Mouse (Mus musculus): ENCODE measurements around the gene Col26a1. TPM values are rescaled to one million over a fixed set of nuclear protein-coding genes. Genes with fewer than 3 reads are reported as not detected.
A peak's percentile ranks its signal among the peaks of the same experiment; 100 is the strongest.

Col26a1 gene
- polyA plus RNA-seq, 1 experiment from 2014 or later, result 35.9 TPM

DNA sequence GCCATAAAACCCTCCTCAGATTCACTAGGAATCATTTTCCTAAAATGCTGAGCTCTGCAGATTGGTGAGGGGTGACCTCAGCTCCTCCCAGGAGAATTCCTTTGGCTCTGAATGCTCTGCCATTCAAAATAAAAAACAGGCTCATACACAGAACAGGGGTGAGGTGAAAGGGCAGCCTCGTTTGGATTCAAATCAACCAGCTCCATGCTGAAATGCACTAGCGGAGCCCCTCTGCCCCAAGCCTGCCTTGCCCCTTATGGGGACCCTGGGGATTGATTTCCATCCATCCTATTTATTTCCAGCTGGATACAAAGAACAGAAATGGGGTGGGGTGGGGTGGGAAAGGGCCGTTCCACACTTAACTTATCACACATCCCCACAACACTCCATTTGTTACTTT lies 52.9 kb downstream of the Col26a1 start:
- Histone ChIP-seq H3K27ac (ENCODE audit: low read depth, low read length) (no peak overlapping the region), H3K4me3 (ENCODE audit: low read length) (no peak overlapping the region), H3K9me3 (ENCODE audit: control insufficient read depth, low read length) (no peaks in the 10 kb centered on the region), H3K4me1 (ENCODE audit: control insufficient read depth, insufficient read depth, low read depth, low read length) (no peaks in the 10 kb centered on the region), H3K9ac (ENCODE audit: low read depth, low read length) (no peak overlapping the region), H3K36me3 (ENCODE audit: control insufficient read depth, insufficient read depth, low read length) (0 out of 2 replicates have a peak, but pooled peaks cover 2% of the 10 kb centered on the region), H3K27me3 (replicated peaks; ENCODE audit: control insufficient read depth, insufficient read depth, low read length) (no peaks in the 10 kb centered on the region), H3K4me2 (ENCODE audit: low read length) (no peak overlapping the region)
- WGBS, result 45% methylated on average over 3 of the region's 3 CpGs
- ATAC-seq, result no peak

DNA sequence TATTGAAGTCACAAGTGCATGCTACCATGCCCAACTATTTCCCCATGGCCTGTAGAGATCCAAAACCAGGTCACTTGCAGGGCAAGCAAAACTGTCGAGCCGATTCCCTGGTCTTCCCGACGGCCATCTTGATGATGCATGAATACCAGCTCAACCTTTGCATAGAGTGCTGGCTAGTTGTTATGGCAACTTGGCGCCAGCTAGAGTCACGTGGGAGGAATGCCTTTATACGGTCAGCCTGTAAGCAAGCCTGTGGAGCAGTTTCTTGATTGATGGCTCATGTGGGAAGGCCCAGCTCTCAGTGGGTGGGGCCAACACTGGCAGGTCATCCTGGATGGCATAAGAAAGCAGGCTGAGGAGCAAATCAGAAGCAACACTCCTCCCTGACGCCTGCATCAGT lies 61.0 kb downstream of the Col26a1 start:
- no peak overlapping the region for H3K4me3 ChIP-seq (ENCODE audit: low read length)
- peaks cover 4% of the 10 kb centered on the region; the same call in 1 of the 2 replicates for H3K9me3 ChIP-seq (ENCODE audit: control insufficient read depth, low read length)
- H3K4me1 ChIP-seq (ENCODE audit: control insufficient read depth, insufficient read depth, low read depth, low read length), result no peaks in the 10 kb centered on the region
- H3K27ac ChIP-seq (ENCODE audit: low read depth, low read length), result no peak overlapping the region
- no peak overlapping the region for H3K4me2 ChIP-seq (ENCODE audit: low read length)
- no peak overlapping the region for H3K9ac ChIP-seq (ENCODE audit: low read depth, low read length)
- no peak for ATAC-seq
- H3K27me3 ChIP-seq (replicated peaks; ENCODE audit: control insufficient read depth, insufficient read depth, low read length), result no peaks in the 10 kb centered on the region
- no peaks in the 10 kb centered on the region for H3K36me3 ChIP-seq (ENCODE audit: control insufficient read depth, insufficient read depth, low read length)
- WGBS, result 75% methylated on average over 8 of the region's 8 CpGs

DNA sequence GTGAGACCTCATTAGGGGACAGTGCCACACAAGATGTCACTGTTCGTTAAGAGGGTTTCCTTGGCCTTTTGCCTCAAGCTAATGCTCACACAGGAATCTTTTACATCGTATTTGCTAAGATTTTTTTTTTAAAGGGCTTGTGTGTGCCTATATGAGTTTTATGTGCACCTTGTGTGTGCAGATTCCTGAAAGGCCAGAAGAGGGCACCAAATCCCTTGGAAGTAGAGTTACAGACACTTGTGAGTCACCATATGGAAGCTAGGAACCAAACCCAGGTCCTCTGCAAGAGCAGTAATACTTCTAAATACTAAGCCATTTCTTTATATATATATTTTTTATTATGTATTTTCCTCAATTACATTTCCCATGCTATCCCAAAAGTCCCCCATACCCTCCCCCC lies 62.1 kb downstream of the Col26a1 start:
- WGBS, result 87% methylated on average over 2 of the region's 2 CpGs

DNA sequence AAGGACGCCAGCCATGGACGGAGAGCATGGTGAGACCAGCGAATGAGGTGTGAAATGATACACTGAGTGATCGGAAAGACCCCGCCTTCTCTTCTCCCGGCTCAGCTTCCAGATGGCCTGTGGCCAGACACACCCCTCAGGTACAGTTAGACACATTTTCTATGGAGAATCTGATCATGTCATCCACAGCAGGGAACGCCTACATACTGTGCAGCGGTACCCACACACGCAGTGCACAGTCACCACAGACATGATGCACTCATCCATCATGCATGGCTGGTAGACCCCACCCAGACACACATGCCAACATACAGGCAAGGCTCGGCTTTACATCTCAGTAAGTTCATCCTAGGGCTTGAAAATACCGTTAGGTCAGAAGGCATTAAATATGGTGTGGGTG lies 63.3 kb downstream of the Col26a1 start:
- Histone ChIP-seq H3K4me2 (ENCODE audit: low read length) (no peak overlapping the region), H3K9me3 (ENCODE audit: control insufficient read depth, low read length) (peaks cover 8% of the 10 kb centered on the region), H3K36me3 (ENCODE audit: control insufficient read depth, insufficient read depth, low read length) (no peaks in the 10 kb centered on the region), H3K27ac (ENCODE audit: low read depth, low read length) (no peak overlapping the region), H3K27me3 (replicated peaks; ENCODE audit: control insufficient read depth, insufficient read depth, low read length) (no peaks in the 10 kb centered on the region), H3K9ac (ENCODE audit: low read depth, low read length) (no peak overlapping the region), H3K4me3 (ENCODE audit: low read length) (no peak overlapping the region), H3K4me1 (ENCODE audit: control insufficient read depth, insufficient read depth, low read depth, low read length) (no peaks in the 10 kb centered on the region)
- WGBS, result 78% methylated on average over 11 of the region's 11 CpGs
- ATAC-seq, result no peak

More for the DNA sequence above, 62.1 kb downstream of the Col26a1 start:
- no peaks in the 10 kb centered on the region for H3K27me3 ChIP-seq (replicated peaks; ENCODE audit: control insufficient read depth, insufficient read depth, low read length)
- ATAC-seq, result no peak
- no peak overlapping the region for H3K4me2 ChIP-seq (ENCODE audit: low read length)
- no peaks in the 10 kb centered on the region for H3K4me1 ChIP-seq (ENCODE audit: control insufficient read depth, insufficient read depth, low read depth, low read length)
- H3K9ac ChIP-seq (ENCODE audit: low read depth, low read length), result no peak overlapping the region
- H3K36me3 ChIP-seq (ENCODE audit: control insufficient read depth, insufficient read depth, low read length), result no peaks in the 10 kb centered on the region
- H3K9me3 ChIP-seq (ENCODE audit: control insufficient read depth, low read length), result peaks cover 4% of the 10 kb centered on the region; the same call in 1 of the 2 replicates
- H3K27ac ChIP-seq (ENCODE audit: low read depth, low read length), result no peak overlapping the region
- no peak overlapping the region for H3K4me3 ChIP-seq (ENCODE audit: low read length)

DNA sequence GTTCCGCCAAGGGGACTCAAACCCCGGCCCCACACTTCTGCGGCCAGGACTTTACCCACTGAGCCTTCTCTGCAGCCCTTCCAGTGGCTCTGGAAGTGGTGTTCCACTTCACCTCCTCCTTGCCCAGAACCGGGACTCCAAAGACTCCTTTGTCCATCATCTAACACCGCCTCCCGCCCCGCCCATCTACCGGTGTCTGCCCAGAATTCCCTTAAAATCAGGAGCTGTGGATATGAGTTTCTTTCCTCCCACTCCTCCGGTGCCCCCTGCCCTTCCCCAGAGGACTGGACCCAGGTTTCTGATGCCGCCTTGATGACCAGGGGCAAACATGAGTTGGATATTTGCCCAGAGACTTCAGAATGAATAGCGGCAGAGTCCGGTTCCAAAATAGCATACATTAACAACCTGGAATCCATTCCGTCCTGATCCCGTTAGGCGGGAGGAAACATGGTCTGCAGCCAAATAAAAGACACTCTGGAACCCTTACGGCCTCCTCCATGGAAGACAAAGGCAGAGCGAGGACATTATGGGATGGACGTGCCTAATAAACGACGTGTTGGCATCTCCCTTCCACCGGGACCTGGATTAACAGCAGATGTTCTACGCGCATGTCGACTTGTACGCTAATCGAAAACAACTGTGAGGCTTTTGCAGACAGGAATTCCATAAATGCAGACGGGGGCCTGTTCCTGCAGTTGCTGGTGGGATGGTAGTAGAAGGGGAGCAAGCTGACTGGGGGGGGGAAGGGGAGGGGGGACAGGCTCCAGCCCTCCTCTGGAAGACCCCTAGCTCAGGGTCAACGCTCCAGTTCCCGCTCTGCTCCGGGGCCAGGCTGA lies 72.3 kb downstream of the Col26a1 start:
- H3K27me3 ChIP-seq (replicated peaks; ENCODE audit: control insufficient read depth, insufficient read depth, low read length), result no peaks in the 10 kb centered on the region
- H3K27ac ChIP-seq (ENCODE audit: low read depth, low read length), result no peak overlapping the region
- no peaks in the 10 kb centered on the region for H3K4me1 ChIP-seq (ENCODE audit: control insufficient read depth, insufficient read depth, low read depth, low read length)
- peaks cover 5% of the 10 kb centered on the region; the same call in 1 of the 2 replicates for H3K9me3 ChIP-seq (ENCODE audit: control insufficient read depth, low read length)
- no peak for ATAC-seq
- H3K9ac ChIP-seq (ENCODE audit: low read depth, low read length), result no peak overlapping the region
- H3K4me2 ChIP-seq (ENCODE audit: low read length), result peak overlapping the region; percentile 34
- H3K4me3 ChIP-seq (ENCODE audit: low read length), result no peak overlapping the region
- no peaks in the 10 kb centered on the region for H3K36me3 ChIP-seq (ENCODE audit: control insufficient read depth, insufficient read depth, low read length)
- WGBS, result 55% methylated on average over 30 of the region's 30 CpGs

DNA sequence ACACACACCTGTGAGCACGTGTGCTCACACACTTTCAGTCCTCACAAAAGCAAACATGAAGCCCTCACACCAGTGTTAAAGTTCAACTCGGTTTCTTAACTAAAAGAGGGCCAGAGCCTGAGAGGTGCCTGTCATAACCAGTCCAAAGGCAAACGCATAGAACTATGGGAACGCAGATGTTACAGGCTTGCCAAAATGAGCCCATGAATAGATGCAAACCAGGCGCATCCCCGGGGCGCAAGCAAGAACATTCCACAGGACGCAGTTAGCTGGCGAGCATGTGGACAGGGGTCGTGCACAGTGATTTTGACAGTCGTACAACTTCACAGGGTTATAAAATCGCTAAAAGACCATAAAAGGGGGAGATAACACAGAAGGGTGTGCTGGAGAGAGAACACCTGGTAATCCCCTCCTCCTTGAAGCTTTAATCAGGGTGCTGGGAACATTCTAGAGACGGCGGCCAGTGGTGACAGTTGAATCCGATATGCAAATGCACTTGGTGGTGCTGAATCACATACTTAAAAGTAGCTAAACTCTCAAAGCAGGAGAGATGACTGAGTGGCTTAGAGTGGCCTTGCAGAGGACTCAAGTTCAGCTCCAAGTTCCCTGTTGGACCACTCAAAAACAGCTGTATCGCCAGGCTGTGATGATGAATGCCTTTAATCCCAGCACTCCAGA lies 76.5 kb downstream of the Col26a1 start:
- H3K27me3 ChIP-seq (replicated peaks; ENCODE audit: control insufficient read depth, insufficient read depth, low read length), result no peaks in the 10 kb centered on the region
- peaks cover 7% of the 10 kb centered on the region for H3K4me1 ChIP-seq (ENCODE audit: control insufficient read depth, insufficient read depth, low read depth, low read length)
- no peak for ATAC-seq
- no peak overlapping the region for H3K4me2 ChIP-seq (ENCODE audit: low read length)
- no peaks in the 10 kb centered on the region for H3K36me3 ChIP-seq (ENCODE audit: control insufficient read depth, insufficient read depth, low read length)
- H3K27ac ChIP-seq (ENCODE audit: low read depth, low read length), result no peak overlapping the region
- no peaks in the 10 kb centered on the region for H3K9me3 ChIP-seq (ENCODE audit: control insufficient read depth, low read length)
- no peak overlapping the region for H3K9ac ChIP-seq (ENCODE audit: low read depth, low read length)
- H3K4me3 ChIP-seq (ENCODE audit: low read length), result no peak overlapping the region
- WGBS, result 73% methylated on average over 16 of the region's 16 CpGs

DNA sequence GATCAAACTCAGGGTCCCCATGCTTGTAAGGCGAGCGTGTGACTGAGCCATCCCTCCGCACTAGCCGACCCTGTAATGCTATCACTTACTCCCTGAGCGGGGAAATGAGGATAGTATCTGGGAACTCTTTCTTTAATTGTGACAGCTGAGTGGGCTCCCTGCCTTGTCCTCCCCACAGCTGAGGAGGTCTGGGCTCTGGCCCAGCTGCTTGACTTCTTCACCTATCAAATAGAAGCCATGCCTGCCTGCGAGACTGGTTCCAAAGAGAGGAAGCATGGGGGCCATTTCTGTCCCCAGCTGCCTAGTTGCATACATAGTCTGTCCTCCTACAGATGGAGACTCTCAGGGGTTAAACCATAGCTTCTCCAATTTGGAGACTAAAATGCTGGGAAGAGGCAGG lies 78.0 kb downstream of the Col26a1 start:
- 78% methylated on average over 6 of the region's 6 CpGs for WGBS
- no peak overlapping the region for H3K4me3 ChIP-seq (ENCODE audit: low read length)
- H3K36me3 ChIP-seq (ENCODE audit: control insufficient read depth, insufficient read depth, low read length), result no peaks in the 10 kb centered on the region
- no peaks in the 10 kb centered on the region for H3K9me3 ChIP-seq (ENCODE audit: control insufficient read depth, low read length)
- no peak for ATAC-seq
- H3K4me2 ChIP-seq (ENCODE audit: low read length), result no peak overlapping the region
- no peak overlapping the region for H3K27ac ChIP-seq (ENCODE audit: low read depth, low read length)
- H3K27me3 ChIP-seq (replicated peaks; ENCODE audit: control insufficient read depth, insufficient read depth, low read length), result no peaks in the 10 kb centered on the region
- H3K9ac ChIP-seq (ENCODE audit: low read depth, low read length), result no peak overlapping the region
- peaks cover 7% of the 10 kb centered on the region for H3K4me1 ChIP-seq (ENCODE audit: control insufficient read depth, insufficient read depth, low read depth, low read length)

DNA sequence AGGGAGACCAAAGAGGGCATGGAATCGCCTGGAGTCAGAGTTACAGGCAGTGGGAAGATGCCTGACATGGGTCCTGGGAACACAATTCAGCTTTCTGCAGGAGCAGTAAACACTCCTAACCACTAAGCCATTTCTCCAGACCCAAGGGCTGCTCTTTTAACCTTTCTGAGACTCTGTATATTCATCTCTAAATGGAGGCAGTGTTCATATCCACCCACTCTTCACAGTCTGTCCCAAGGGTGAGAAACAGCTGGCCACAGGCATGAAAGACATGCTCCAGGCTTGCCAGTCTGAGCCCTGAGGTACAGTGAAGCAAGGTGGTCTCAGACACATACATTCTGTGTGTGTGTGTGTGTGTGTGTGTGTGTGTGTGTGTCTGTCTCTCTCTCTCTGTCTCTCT lies 78.8 kb downstream of the Col26a1 start:
- no peaks in the 10 kb centered on the region for H3K9me3 ChIP-seq (ENCODE audit: control insufficient read depth, low read length)
- no peak overlapping the region for H3K9ac ChIP-seq (ENCODE audit: low read depth, low read length)
- 50% methylated on average over 1 of the region's 1 CpGs for WGBS
- H3K27me3 ChIP-seq (replicated peaks; ENCODE audit: control insufficient read depth, insufficient read depth, low read length), result no peaks in the 10 kb centered on the region
- no peak for ATAC-seq
- no peak overlapping the region for H3K4me3 ChIP-seq (ENCODE audit: low read length)
- H3K36me3 ChIP-seq (ENCODE audit: control insufficient read depth, insufficient read depth, low read length), result no peaks in the 10 kb centered on the region
- H3K4me2 ChIP-seq (ENCODE audit: low read length), result no peak overlapping the region
- H3K4me1 ChIP-seq (ENCODE audit: control insufficient read depth, insufficient read depth, low read depth, low read length), result peaks cover 7% of the 10 kb centered on the region
- no peak overlapping the region for H3K27ac ChIP-seq (ENCODE audit: low read depth, low read length)

DNA sequence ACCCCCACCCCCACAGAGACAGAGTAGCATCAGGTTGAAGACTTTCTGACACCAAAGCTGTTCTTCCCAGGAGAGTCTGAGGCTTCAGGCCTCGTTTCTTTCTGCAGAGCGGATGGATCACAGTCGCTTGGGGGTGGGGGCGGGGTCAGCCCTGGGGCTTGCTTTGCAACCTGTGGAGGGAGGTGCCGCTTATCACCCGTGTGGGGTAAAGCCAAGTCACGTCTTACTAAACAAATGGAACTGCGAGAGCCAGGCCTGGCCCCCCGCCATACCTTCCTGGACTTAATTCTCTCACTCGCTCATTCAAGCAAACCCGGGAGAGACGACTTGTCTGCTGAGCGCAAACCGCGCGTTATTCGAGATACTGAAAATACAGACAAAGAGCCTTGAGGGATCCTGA lies 80.3 kb downstream of the Col26a1 start:
- Histone ChIP-seq H3K4me2 (ENCODE audit: low read length) (peak overlapping the region; percentile 45), H3K27me3 (replicated peaks; ENCODE audit: control insufficient read depth, insufficient read depth, low read length) (no peaks in the 10 kb centered on the region), H3K9me3 (ENCODE audit: control insufficient read depth, low read length) (no peaks in the 10 kb centered on the region), H3K36me3 (ENCODE audit: control insufficient read depth, insufficient read depth, low read length) (no peaks in the 10 kb centered on the region), H3K27ac (ENCODE audit: low read depth, low read length) (no peak overlapping the region), H3K9ac (ENCODE audit: low read depth, low read length) (peak overlapping the region; percentile 41), H3K4me1 (ENCODE audit: control insufficient read depth, insufficient read depth, low read depth, low read length) (peaks cover 7% of the 10 kb centered on the region), H3K4me3 (ENCODE audit: low read length) (peak overlapping the region; percentile 13; the same call in 1 of the 2 replicates)
- WGBS, result 7% methylated on average over 17 of the region's 17 CpGs
- no peak for ATAC-seq
